Mouse (Mus musculus) stomach, postnatal 0 days (tissue): ENCODE measurements at regions not wholly inside any gene's neighbourhood (a gene's known extent, or its start where the extent isn't known, plus 50 kb on each side); places are given as distances from the start of the nearest gene placed in this dataset.

Experiments
- CTCF ChIP-seq: IDR thresholded peaks from 2 replicates; pipeline ENCODE4 v1.5.1; 2016; ENCODE audit warnings: antibody characterized with exemption, low read depth, mild to moderate bottlenecking, moderate library complexity
- EP300 ChIP-seq: optimal IDR thresholded peaks from 2 replicates; pipeline ENCODE3; 2016; ENCODE audit warnings: antibody characterized with exemption

DNA sequence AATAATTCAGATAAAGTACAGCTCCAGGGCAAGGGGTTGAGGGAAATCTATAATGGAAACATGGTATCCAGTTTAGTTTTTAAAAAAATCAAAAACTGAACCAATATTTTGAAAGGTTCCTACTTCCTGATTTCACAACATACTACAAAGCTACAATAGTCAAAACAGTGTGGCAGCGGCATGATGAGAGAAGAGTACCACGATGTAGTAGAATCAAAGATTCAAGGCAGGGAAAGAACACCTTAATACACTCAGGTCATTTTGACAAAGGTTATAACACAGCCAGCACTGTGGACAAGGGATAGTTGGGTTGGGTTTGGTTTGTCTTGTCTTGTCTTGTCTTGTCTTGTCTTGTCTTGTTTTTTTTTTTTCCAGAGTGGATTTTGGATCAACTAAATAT lies 274.4 kb downstream of the Nr2f2 start:
- TF ChIP-seq CTCF (no peak), EP300 (no peak)
